Mouse (Mus musculus) ES-E14 (cell line): Measurements from ENCODE around the gene Cryl1.

Experiments
- HCFC1 ChIP-seq: IDR thresholded peaks from 2 replicates; pipeline ENCODE4 v1.6.1; 2012; ENCODE audit warnings: low read length, inconsistent platforms, borderline replicate concordance; ENCODE audit not compliant: insufficient read depth
- MAFK ChIP-seq: IDR thresholded peaks from 2 replicates; pipeline ENCODE4 v1.6.1; 2014; ENCODE audit warnings: mild to moderate bottlenecking, low read depth, low read length, inconsistent platforms; ENCODE audit not compliant: insufficient read depth
- ZC3H11A ChIP-seq: IDR thresholded peaks from 2 replicates; pipeline ENCODE4 v1.6.1; 2012; ENCODE audit warnings: low read depth, mild to moderate bottlenecking, inconsistent platforms, low read length, borderline replicate concordance

GRCm38 (mm10) chr14:57362726-57363660 is 35.3 kb downstream of the Cryl1 start:
- TF ChIP-seq ZC3H11A (peak; percentile 90), MAFK (no peak), HCFC1 (no peak)
